Comparison of ENCODE assay signal across 12 mouse cellular contexts in the genomic region with DNA sequence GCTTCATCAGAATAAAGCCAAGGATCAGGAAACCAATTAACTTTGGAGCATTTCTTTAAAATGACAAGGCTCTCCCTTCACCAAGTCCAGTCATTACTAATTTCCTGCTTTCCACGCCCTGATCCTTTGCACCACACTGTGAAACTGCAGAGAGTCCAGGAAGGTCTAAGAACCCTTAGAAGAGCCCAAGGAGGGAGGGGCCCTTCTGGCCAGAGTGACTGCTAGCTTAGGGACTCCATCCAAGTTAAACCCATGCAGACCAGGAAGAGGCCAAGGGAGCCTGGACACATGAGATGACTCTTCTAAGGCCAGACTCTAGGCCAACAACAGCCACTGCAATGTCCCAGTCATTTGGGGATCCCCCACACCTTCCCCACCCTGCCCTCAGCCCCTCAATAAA.
DNase-seq lines count a peak whose midpoint lies in the region; ATAC-seq and TF ChIP-seq lines count a peak whose summit lies in the region.
"Had no signal": no experiment of that assay in that cellular context is flagged by ENCODE, and none has a peak within 500 bp of the region (broad histone marks: within the 10 kb centered on the region; RNA-seq: fewer than 3 reads in every experiment).

No protein-coding gene starts in this region.

- WGBS in heart, embryonic 11.5 days (ENCODE audit: insufficient replicate concordance): 65% methylated on average over 1 of the region's 1 CpGs
- 63% methylated on average over 1 of the region's 1 CpGs for WGBS in heart, embryonic 13.5 days
- 23% methylated on average over 1 of the region's 1 CpGs for WGBS in lung, postnatal 0 days

- H3K27me3 ChIP-seq in heart, embryonic 11.5 days (ENCODE audit: control insufficient read depth, insufficient read depth, low read length): no peaks in the 10 kb centered on the region
- no peaks in the 10 kb centered on the region for H3K27me3 ChIP-seq in heart, embryonic 13.5 days (replicated peaks)
- H3K27me3 ChIP-seq in lung, postnatal 0 days (replicated peaks; ENCODE audit: insufficient read depth, low read length): no peaks in the 10 kb centered on the region
- H3K27me3 ChIP-seq: lung, embryonic 15.5 days; Patski had no signal

- no peak overlapping the region for H3K27ac ChIP-seq in heart, embryonic 11.5 days (ENCODE audit: low read depth, low read length)
- peak overlapping the region; percentile 16; the same call in 1 of the 2 replicates for H3K27ac ChIP-seq in heart, embryonic 13.5 days (replicated peaks)
- 0 out of 2 replicates have a peak overlapping the region, but pooled peaks have one; percentile 21 for H3K27ac ChIP-seq in lung, postnatal 0 days (ENCODE audit: low read length)
- H3K27ac ChIP-seq: lung, embryonic 15.5 days had no signal

- TF ChIP-seq EP300 in lung, postnatal 0 days (IDR thresholded peaks at IDR 0.05): no peak

- no peaks in the 10 kb centered on the region for H3K9me3 ChIP-seq in heart, embryonic 11.5 days (replicated peaks; ENCODE audit: control insufficient read depth, low read length)
- no peaks in the 10 kb centered on the region for H3K9me3 ChIP-seq in heart, embryonic 13.5 days
- no peaks in the 10 kb centered on the region for H3K9me3 ChIP-seq in lung, postnatal 0 days (ENCODE audit: low read length)
- H3K9me3 ChIP-seq: lung, embryonic 15.5 days had no signal

- ATAC-seq in heart, embryonic 11.5 days (replicated peaks; ENCODE audit: insufficient number of reproducible peaks, low FRiP score, low TSS enrichment): no peak
- ATAC-seq in heart, embryonic 13.5 days (ENCODE audit: extremely low read depth, insufficient number of reproducible peaks, low FRiP score, low TSS enrichment): no peak
- ATAC-seq in lung, postnatal 0 days: peak; percentile 91
- ATAC-seq: Patski had no signal

- H3K4me3 ChIP-seq in heart, embryonic 11.5 days (ENCODE audit: low read depth, low read length): no peak overlapping the region
- H3K4me3 ChIP-seq in heart, embryonic 13.5 days: no peak overlapping the region
- H3K4me3 ChIP-seq in lung, postnatal 0 days (ENCODE audit: low read depth, low read length): no peak overlapping the region
- H3K4me3 ChIP-seq: lung, embryonic 15.5 days had no signal

- peaks cover 60% of the 10 kb centered on the region for H3K4me1 ChIP-seq in heart, embryonic 11.5 days (ENCODE audit: control insufficient read depth, insufficient read depth, low read length)
- peaks cover 88% of the 10 kb centered on the region for H3K4me1 ChIP-seq in heart, embryonic 13.5 days
- peaks cover 4% of the 10 kb centered on the region; the same call in 1 of the 2 replicates for H3K4me1 ChIP-seq in lung, postnatal 0 days (ENCODE audit: insufficient read depth, low read depth, low read length)

- no peak for TF ChIP-seq CTCF in lung, postnatal 0 days (IDR thresholded peaks at IDR 0.05)

- peak; percentile 98 for DNase-seq in heart, adult 11 months
- DNase-seq in NIH3T3 (ENCODE audit: low read depth): peak; percentile 16
- peak; percentile 81 for DNase-seq in lung, postnatal 0 days (ENCODE audit: low spot score)
- no peak for DNase-seq in right cerebral cortex, adult 2 months (ENCODE audit: low spot score in 2 of 2)
- no peak for DNase-seq in adrenal gland, postnatal 36 days
- DNase-seq in thymus, postnatal 25 days: no peak
- DNase-seq: cerebellum, adult 9-10 months; kidney, adult 9 months had no signal

- no peaks in the 10 kb centered on the region for H3K36me3 ChIP-seq in heart, embryonic 11.5 days (ENCODE audit: control insufficient read depth, insufficient read depth, low read length)
- H3K36me3 ChIP-seq in heart, embryonic 13.5 days: 0 out of 2 replicates have a peak, but pooled peaks cover 3% of the 10 kb centered on the region
- H3K36me3 ChIP-seq in lung, postnatal 0 days (ENCODE audit: insufficient read depth, low read length): no peaks in the 10 kb centered on the region
- H3K36me3 ChIP-seq: lung, embryonic 15.5 days had no signal

- no peak overlapping the region for H3K9ac ChIP-seq in heart, embryonic 11.5 days (ENCODE audit: low read depth, low read length)
- H3K9ac ChIP-seq in heart, embryonic 13.5 days: no peak overlapping the region
- no peak overlapping the region for H3K9ac ChIP-seq in lung, postnatal 0 days (replicated peaks; ENCODE audit: low read depth)
- H3K9ac ChIP-seq: lung, embryonic 15.5 days had no signal

- no peak overlapping the region for H3K4me2 ChIP-seq in heart, embryonic 11.5 days
- no peak overlapping the region for H3K4me2 ChIP-seq in heart, embryonic 13.5 days
- no peak overlapping the region for H3K4me2 ChIP-seq in lung, postnatal 0 days (replicated peaks; ENCODE audit: low read depth, low read length)
- H3K4me2 ChIP-seq: lung, embryonic 15.5 days had no signal

Comparison
In these comparisons a context has a peak if more than half of its experiments do, and no peak if none do; other contexts are left out.
1. DNase-seq: peak in heart, adult 11 months (single experiment), NIH3T3 (single experiment) and lung, postnatal 0 days (single experiment); none in right cerebral cortex, adult 2 months (0 of 2), adrenal gland, postnatal 36 days (0 of 2) and thymus, postnatal 25 days (single experiment).